Comparison of ENCODE assay signal across 21 mouse cellular contexts in the genomic region with DNA sequence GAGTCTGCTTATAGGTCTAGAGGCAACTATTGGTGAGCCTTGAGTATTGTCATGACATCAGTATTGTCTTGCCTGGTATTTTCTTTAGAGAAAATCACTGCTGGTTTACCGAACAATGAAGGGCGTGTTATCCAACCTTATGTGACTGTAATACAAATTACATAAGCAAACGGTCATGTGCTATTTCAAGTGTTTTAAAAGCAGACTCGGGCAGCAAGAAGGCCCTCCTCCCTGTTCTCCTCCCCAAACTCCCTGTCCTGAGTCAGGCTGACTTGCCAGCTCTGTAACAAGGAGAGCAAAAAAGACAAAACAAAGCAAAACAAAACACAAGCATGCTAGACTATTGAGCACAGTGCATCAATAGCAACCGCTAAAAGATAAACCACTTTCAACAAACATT. TPM values are rescaled to one million over a fixed set of nuclear protein-coding genes. Genes with fewer than 3 reads are reported as not detected.
A peak's percentile ranks its signal among the peaks of the same experiment; 100 is the strongest.
DNase-seq lines count a peak whose midpoint lies in the region; ATAC-seq and TF ChIP-seq lines count a peak whose summit lies in the region.
"Had no signal": no experiment of that assay in that cellular context is flagged by ENCODE, and none has a peak within 500 bp of the region (broad histone marks: within the 10 kb centered on the region; RNA-seq: fewer than 3 reads in every experiment).

No protein-coding gene starts in this region.

- 45% methylated on average over 5 of the region's 5 CpGs for WGBS in heart, adult 2 months
- 72% methylated on average over 5 of the region's 5 CpGs for WGBS in stomach, embryonic 14.5 days

- H3K9me3 ChIP-seq in stomach, embryonic 14.5 days (ENCODE audit: control insufficient read depth, low read depth, low read length), result peaks cover 22% of the 10 kb centered on the region
- H3K9me3 ChIP-seq: liver, embryonic 13.5 days had no signal

- ATAC-seq in stomach, embryonic 14.5 days (ENCODE audit: insufficient number of reproducible peaks, insufficient read depth, low FRiP score, low read depth), result no peak
- ATAC-seq: forebrain, embryonic 15.5 days had no signal

- peaks cover 6% of the 10 kb centered on the region for H3K79me2 ChIP-seq in heart, adult 2 months (replicated peaks; ENCODE audit: control insufficient read depth, insufficient read depth, low read length)

- peaks cover 7% of the 10 kb centered on the region for H3K4me1 ChIP-seq in heart, adult 2 months (ENCODE audit: control insufficient read depth, insufficient read depth, low read length)
- H3K4me1 ChIP-seq in stomach, embryonic 14.5 days (ENCODE audit: control insufficient read depth, insufficient read depth, low read length), result peaks cover 9% of the 10 kb centered on the region

- TF ChIP-seq POLR2A in heart, adult 2 months (IDR thresholded peaks at IDR 0.05; ENCODE audit: insufficient read depth, low read depth, low read length), result no peak

- TF ChIP-seq CTCF in heart, adult 2 months (IDR thresholded peaks at IDR 0.05), result no peak

- TF ChIP-seq EP300 in heart, adult 2 months (IDR thresholded peaks at IDR 0.05; ENCODE audit: insufficient read depth, low read depth, low read length), result no peak

- peaks cover 6% of the 10 kb centered on the region; the same call in 1 of the 2 replicates for H3K36me3 ChIP-seq in heart, adult 2 months (ENCODE audit: control insufficient read depth, insufficient read depth, low read length)
- H3K36me3 ChIP-seq in stomach, embryonic 14.5 days (ENCODE audit: control insufficient read depth, insufficient read depth, low read length), result peaks cover 18% of the 10 kb centered on the region

- H3K27me3 ChIP-seq in heart, adult 2 months (ENCODE audit: control insufficient read depth, insufficient read depth, low read length), result no peaks in the 10 kb centered on the region; the same call in 1 of the 2 replicates
- H3K27me3 ChIP-seq in stomach, embryonic 14.5 days (ENCODE audit: control insufficient read depth, insufficient read depth, low read length), result no peaks in the 10 kb centered on the region
- H3K27me3 ChIP-seq: forebrain, embryonic 15.5 days; liver, embryonic 13.5 days had no signal

- DNase-seq in heart, adult 2 months, result no peak
- no peak for DNase-seq in heart, postnatal 4 days
- peak; percentile 27 to 53 for DNase-seq in lung, adult 18-20 months
- no peak for DNase-seq in lung, postnatal 4 days
- DNase-seq in ZHBTc4 (ENCODE audit: low read depth, low spot score), result peak; percentile 34
- no peak for DNase-seq in B cell, adult 2 months
- no peak for DNase-seq in thymus, postnatal 36 days
- DNase-seq: adrenal gland, postnatal 10 days; heart, adult 11 months; heart, postnatal 10 days; kidney, adult 2 months; kidney, postnatal 4 days; liver, embryonic 13.5 days; right cerebral cortex, adult 18-20 months; thymus, postnatal 4 days had no signal

- intact Hi-C loops in heart, adult 2 months (cut with DNase I), result loop anchor here (5.0 kb wide), 1 partner anchor 631 kb away; a partner anchor contains a TSS

- peak overlapping the region; percentile 99 for H3K27ac ChIP-seq in heart, adult 2 months
- H3K27ac ChIP-seq in stomach, embryonic 14.5 days (ENCODE audit: low read length), result peak overlapping the region; percentile 2; the same call in 1 of the 2 replicates
- H3K27ac ChIP-seq: liver, embryonic 13.5 days had no signal

- no peak overlapping the region for H3K4me3 ChIP-seq in heart, adult 2 months
- no peak overlapping the region for H3K4me3 ChIP-seq in stomach, embryonic 14.5 days (ENCODE audit: low read depth, low read length)
- H3K4me3 ChIP-seq: forebrain, embryonic 15.5 days; liver, embryonic 13.5 days had no signal

- no peak overlapping the region for H3K4me2 ChIP-seq in stomach, embryonic 14.5 days (replicated peaks; ENCODE audit: low read depth, low read length)
- H3K4me2 ChIP-seq: forebrain, embryonic 15.5 days; liver, embryonic 13.5 days had no signal

- no peak overlapping the region for H3K9ac ChIP-seq in heart, adult 2 months (ENCODE audit: low read depth, low read length)
- H3K9ac ChIP-seq in stomach, embryonic 14.5 days (replicated peaks; ENCODE audit: low read depth, low read length), result no peak overlapping the region
- H3K9ac ChIP-seq: forebrain, embryonic 15.5 days; liver, embryonic 13.5 days had no signal

RNA-seq across cellular contexts. Expression of a gene that starts 1.3 kb away (rescaled TPM):
- 10 to 100 TPM; 17.7 to 19.4 TPM for total RNA-seq in heart, adult 2 months (2021)
- polyA plus RNA-seq in heart, adult 2 months (2012; rRNA removed), result 6.8 and 13.8 TPM in 2 replicates
- 10 to 100 TPM; 29.8 to 31.3 TPM for total RNA-seq in heart, postnatal 4 days (2021)
- 82.4 and 87.8 TPM in 2 replicates for polyA plus RNA-seq in stomach, embryonic 14.5 days (2014; fragmentation: Nextera tagmentation; extraction: Ambion mirVana)

RNA-seq across cellular contexts. Expression of a gene that starts 1.8 kb away (rescaled TPM):
- total RNA-seq in heart, adult 2 months (2021), result 1 to 10 TPM; 3.5 to 4.3 TPM
- 0.98 and 2.9 TPM in 2 replicates for polyA plus RNA-seq in heart, adult 2 months (2012; rRNA removed)
- total RNA-seq in heart, postnatal 4 days (2021), result 1 to 10 TPM; 6.6 to 6.8 TPM
- polyA plus RNA-seq in stomach, embryonic 14.5 days (2014; fragmentation: Nextera tagmentation; extraction: Ambion mirVana), result 13.1 and 14.7 TPM in 2 replicates

RNA-seq across cellular contexts. Expression of a gene that starts 56.3 kb away (rescaled TPM):
- not detected for total RNA-seq in heart, adult 2 months (2021)
- polyA plus RNA-seq in heart, adult 2 months (2012; rRNA removed), result 0.20 TPM in 1 of 2 replicates, not detected in the other
- not detected for total RNA-seq in heart, postnatal 4 days (2021)
- polyA plus RNA-seq in stomach, embryonic 14.5 days (2014; fragmentation: Nextera tagmentation; extraction: Ambion mirVana), result not detected in 2 replicates
- total RNA-seq: adrenal gland, postnatal 10 days; gastrocnemius, adult 18-20 months; heart, postnatal 10 days had no signal
- polyA plus RNA-seq: C2C12; forebrain, embryonic 15.5 days; kidney, adult 2 months; limb, embryonic 11.5 days; liver, embryonic 13.5 days; myocyte had no signal

Comparison
In these comparisons a context has a peak if more than half of its experiments do, and no peak if none do; other contexts are left out.
1. DNase-seq: peak in lung, adult 18-20 months (2 of 2) and ZHBTc4 (single experiment); none in heart, adult 2 months (0 of 2), heart, postnatal 4 days (single experiment), lung, postnatal 4 days (0 of 2), B cell, adult 2 months (0 of 2) and thymus, postnatal 36 days (0 of 2).